Mouse (Mus musculus): ENCODE results near the gene Allc. TPM values are rescaled to one million over a fixed set of nuclear protein-coding genes. Genes with fewer than 3 reads are reported as not detected.

Allc gene
- not detected in 2 replicates for polyA plus RNA-seq (2015; fragmentation: Nextera tagmentation; extraction: Ambion mirVana)

DNA sequence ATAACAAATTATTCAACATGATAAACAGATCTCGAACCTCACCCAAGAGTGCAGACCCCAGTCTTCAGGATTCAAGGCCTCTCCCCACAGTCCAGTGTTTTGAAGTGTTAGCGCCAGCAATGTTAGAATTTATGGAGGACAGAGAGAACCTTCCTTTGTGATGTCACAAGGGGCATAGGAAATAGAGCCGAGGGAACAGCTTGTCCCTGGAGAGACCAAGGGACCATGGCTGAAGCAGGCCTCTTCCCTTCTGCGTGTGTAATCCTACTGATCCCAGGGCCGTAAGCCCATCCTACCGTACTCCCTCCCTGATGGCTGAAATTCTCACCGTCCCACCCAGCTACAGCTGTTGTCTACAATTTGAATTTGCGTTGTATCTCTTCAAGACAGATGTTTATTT is at the start of gene Allc:
Allc (minus strand) TSS at position 101 of the 400 bp plus-strand sequence.
- Histone ChIP-seq H3K4me2 (no peak within 1 kb of the TSS), H3K9me3 (no peaks in the 10 kb centered on the region), H3K36me3 (no peaks in the 10 kb centered on the region), H3K4me1 (no peaks in the 10 kb centered on the region), H3K27ac (replicated peaks) (no peak within 1 kb of the TSS), H3K27me3 (replicated peaks) (no peaks in the 10 kb centered on the region; the same call in 1 of the 2 replicates), H3K9ac (no peak within 1 kb of the TSS), H3K4me3 (no peak within 1 kb of the TSS)
- 75% methylated on average over 8 of the region's 8 CpGs for WGBS
- no peak for ATAC-seq (ENCODE audit: extremely low read depth, insufficient number of reproducible peaks, low FRiP score, low TSS enrichment)

DNA sequence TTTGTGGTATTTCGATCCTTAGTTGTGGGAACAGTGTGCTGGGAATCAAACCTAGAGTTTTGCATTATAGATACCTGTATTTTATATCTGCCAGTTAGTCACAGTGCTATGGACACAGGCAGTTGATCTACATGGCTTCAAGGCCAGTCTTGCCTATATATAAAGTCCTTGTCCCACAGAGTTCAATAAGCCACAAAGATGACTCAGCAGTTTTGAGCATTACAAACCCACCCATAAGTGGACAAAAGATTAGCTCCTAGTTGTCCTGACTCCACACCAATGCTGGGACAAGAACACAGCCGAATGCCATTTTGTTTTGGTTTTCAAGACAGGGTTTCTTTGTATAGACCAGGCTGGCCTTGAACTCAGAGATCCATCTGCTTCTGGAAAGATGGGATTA is 46.1 kb upstream of the Allc start:
- peaks cover 58% of the 10 kb centered on the region for H3K36me3 ChIP-seq
- 91% methylated on average over 2 of the region's 2 CpGs for WGBS
- peaks cover 22% of the 10 kb centered on the region for H3K4me1 ChIP-seq
- no peak for ATAC-seq (ENCODE audit: extremely low read depth, insufficient number of reproducible peaks, low FRiP score, low TSS enrichment)
- no peak overlapping the region for H3K4me3 ChIP-seq
- H3K4me2 ChIP-seq: no peak overlapping the region
- no peaks in the 10 kb centered on the region for H3K27me3 ChIP-seq (replicated peaks)
- no peak overlapping the region for H3K27ac ChIP-seq (replicated peaks)
- H3K9me3 ChIP-seq: no peaks in the 10 kb centered on the region
- H3K9ac ChIP-seq: no peak overlapping the region

DNA sequence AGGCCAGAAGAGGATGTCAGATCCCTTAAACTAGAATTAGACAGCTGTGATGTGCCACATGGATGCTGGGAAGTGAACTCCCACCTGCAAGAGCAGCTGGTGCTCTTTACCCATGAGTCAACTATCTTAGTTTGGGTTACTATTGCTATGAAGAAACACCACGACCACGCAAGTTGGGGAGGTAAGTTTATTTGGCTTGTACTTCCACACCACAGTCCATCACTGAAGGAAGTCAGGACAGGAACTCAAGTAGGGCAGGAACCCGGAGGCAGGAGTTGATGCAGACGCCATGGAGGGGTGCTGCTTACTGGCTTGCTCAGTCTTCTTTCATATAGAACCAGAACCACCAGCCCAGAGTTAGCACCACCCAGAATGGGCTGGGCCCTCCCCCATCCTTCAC is 44.8 kb upstream of the Allc start:
- ATAC-seq (ENCODE audit: extremely low read depth, insufficient number of reproducible peaks, low FRiP score, low TSS enrichment): no peak
- peaks cover 23% of the 10 kb centered on the region for H3K4me1 ChIP-seq
- no peaks in the 10 kb centered on the region for H3K27me3 ChIP-seq (replicated peaks)
- no peaks in the 10 kb centered on the region for H3K9me3 ChIP-seq
- H3K4me2 ChIP-seq: no peak overlapping the region
- no peak overlapping the region for H3K9ac ChIP-seq
- peaks cover 45% of the 10 kb centered on the region for H3K36me3 ChIP-seq
- WGBS: 59% methylated on average over 4 of the region's 4 CpGs
- no peak overlapping the region for H3K4me3 ChIP-seq
- no peak overlapping the region for H3K27ac ChIP-seq (replicated peaks)

- Histone ChIP-seq H3K27me3 (replicated peaks) (no peaks in the 10 kb centered on the region), H3K36me3 (peaks cover 28% of the 10 kb centered on the region), H3K9ac (no peak overlapping the region), H3K4me2 (no peak overlapping the region), H3K4me3 (no peak overlapping the region), H3K27ac (replicated peaks) (no peak overlapping the region), H3K4me1 (peaks cover 37% of the 10 kb centered on the region), H3K9me3 (no peaks in the 10 kb centered on the region)
- no peak for ATAC-seq (ENCODE audit: extremely low read depth, insufficient number of reproducible peaks, low FRiP score, low TSS enrichment)
- WGBS: 58% methylated on average over 7 of the region's 7 CpGs
Observed at GRCm38 (mm10) chr12:28625407-28625806, 43.1 kb upstream of the Allc start.

DNA sequence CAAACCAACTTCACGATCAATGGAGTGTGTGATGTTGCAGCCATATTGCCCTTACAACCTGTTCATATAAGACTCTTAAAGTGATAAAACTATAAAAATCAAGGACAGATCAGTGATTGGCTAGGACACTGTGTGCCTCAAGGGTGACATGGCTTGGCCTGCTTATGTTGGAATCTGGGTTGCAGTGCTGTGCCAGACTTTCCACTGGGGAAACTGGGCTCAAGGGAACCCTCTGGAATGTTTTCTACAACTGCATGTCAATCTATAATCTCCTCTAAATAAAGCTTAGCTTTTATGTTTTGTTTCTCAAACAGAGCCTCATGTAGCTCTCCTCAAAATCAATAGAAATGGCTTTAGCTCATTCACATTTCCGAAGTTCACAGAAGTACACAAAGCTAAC is 41.9 kb upstream of the Allc start:
- Histone ChIP-seq H3K4me2 (no peak overlapping the region), H3K4me1 (peaks cover 37% of the 10 kb centered on the region), H3K4me3 (no peak overlapping the region), H3K9ac (no peak overlapping the region), H3K27ac (replicated peaks) (no peak overlapping the region), H3K36me3 (peaks cover 16% of the 10 kb centered on the region), H3K9me3 (no peaks in the 10 kb centered on the region), H3K27me3 (replicated peaks) (no peaks in the 10 kb centered on the region)
- no peak for ATAC-seq (ENCODE audit: extremely low read depth, insufficient number of reproducible peaks, low FRiP score, low TSS enrichment)
- 75% methylated on average over 2 of the region's 2 CpGs for WGBS

DNA sequence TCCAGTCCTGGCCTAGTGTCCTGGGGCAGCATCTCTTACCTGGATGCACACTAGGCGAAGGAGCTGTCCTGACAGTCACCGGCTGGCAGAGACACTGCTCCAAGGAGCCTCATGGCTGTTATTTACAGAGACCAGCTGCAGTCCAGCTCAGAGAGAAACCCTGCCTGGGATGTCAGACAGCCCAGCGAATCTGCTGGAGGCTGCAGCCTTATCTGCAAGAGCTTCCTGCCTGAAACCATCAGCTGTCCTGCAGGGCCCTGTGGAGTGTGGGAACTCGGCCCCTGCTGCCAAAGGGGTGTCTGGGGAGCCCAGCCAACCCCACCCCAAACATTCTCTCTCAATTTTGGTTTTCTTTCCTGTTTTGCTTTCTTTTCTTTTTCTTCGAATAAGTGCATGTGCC is 40.9 kb upstream of the Allc start, which contains the start of gene Colec11:
Colec11 (minus strand) TSS at position 183 of the 400 bp plus-strand sequence.
- WGBS: 10% methylated on average over 5 of the region's 5 CpGs
- peaks cover 37% of the 10 kb centered on the region for H3K4me1 ChIP-seq
- no peaks in the 10 kb centered on the region for H3K9me3 ChIP-seq
- H3K27me3 ChIP-seq (replicated peaks): no peaks in the 10 kb centered on the region
- H3K4me3 ChIP-seq: 0 out of 2 replicates have a peak within 1 kb of the TSS, but pooled peaks have one; percentile 20
- no peak for ATAC-seq (ENCODE audit: extremely low read depth, insufficient number of reproducible peaks, low FRiP score, low TSS enrichment)
- peak within 1 kb of the TSS; percentile 69 for H3K27ac ChIP-seq (replicated peaks)
- H3K36me3 ChIP-seq: peaks cover 6% of the 10 kb centered on the region
- H3K9ac ChIP-seq: peak within 1 kb of the TSS; percentile 58; the same call in 1 of the 2 replicates
- peak within 1 kb of the TSS; percentile 62 for H3K4me2 ChIP-seq

- H3K36me3 ChIP-seq: peaks cover under 1% of the 10 kb centered on the region; the same call in 1 of the 2 replicates
- peak overlapping the region; percentile 62 for H3K4me2 ChIP-seq
- ATAC-seq (ENCODE audit: extremely low read depth, insufficient number of reproducible peaks, low FRiP score, low TSS enrichment): no peak
- H3K27ac ChIP-seq (replicated peaks): peak overlapping the region; percentile 69
- H3K9ac ChIP-seq: peak overlapping the region; percentile 58; the same call in 1 of the 2 replicates
- no peaks in the 10 kb centered on the region for H3K9me3 ChIP-seq
- WGBS: 45% methylated on average over 1 of the region's 1 CpGs
- no peaks in the 10 kb centered on the region for H3K27me3 ChIP-seq (replicated peaks)
- peaks cover 37% of the 10 kb centered on the region for H3K4me1 ChIP-seq
- H3K4me3 ChIP-seq: 0 out of 2 replicates have a peak overlapping the region, but pooled peaks have one; percentile 20
Observed at GRCm38 (mm10) chr12:28622641-28623040, 40.3 kb upstream of the Allc start.

DNA sequence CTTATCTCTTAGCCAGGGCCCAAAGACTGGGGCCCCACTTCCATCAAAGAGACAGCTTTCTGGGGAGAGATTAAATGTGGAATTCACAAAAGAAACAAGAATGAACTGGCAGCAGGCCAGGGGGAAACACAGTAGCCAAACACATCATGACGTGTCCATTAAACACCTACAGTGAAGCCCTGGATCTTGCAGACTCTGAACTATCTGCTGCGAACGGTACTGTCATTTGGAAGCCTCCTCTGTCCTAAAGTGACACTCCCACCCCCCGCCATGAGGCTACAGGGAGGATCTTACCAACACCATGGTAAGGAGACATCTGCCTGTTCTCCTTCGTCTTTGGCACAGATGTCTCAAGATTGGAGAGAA is 39.8 kb upstream of the Allc start:
- H3K27me3 ChIP-seq (replicated peaks): no peaks in the 10 kb centered on the region
- no peaks in the 10 kb centered on the region for H3K36me3 ChIP-seq
- no peaks in the 10 kb centered on the region for H3K9me3 ChIP-seq
- peak overlapping the region; percentile 58 for H3K9ac ChIP-seq
- ATAC-seq (ENCODE audit: extremely low read depth, insufficient number of reproducible peaks, low FRiP score, low TSS enrichment): no peak
- peaks cover 37% of the 10 kb centered on the region for H3K4me1 ChIP-seq
- H3K4me2 ChIP-seq: peak overlapping the region; percentile 62
- H3K4me3 ChIP-seq: peak overlapping the region; percentile 24; the same call in 1 of the 2 replicates
- WGBS: 19% methylated on average over 5 of the region's 5 CpGs
- peak overlapping the region; percentile 69 for H3K27ac ChIP-seq (replicated peaks)

DNA sequence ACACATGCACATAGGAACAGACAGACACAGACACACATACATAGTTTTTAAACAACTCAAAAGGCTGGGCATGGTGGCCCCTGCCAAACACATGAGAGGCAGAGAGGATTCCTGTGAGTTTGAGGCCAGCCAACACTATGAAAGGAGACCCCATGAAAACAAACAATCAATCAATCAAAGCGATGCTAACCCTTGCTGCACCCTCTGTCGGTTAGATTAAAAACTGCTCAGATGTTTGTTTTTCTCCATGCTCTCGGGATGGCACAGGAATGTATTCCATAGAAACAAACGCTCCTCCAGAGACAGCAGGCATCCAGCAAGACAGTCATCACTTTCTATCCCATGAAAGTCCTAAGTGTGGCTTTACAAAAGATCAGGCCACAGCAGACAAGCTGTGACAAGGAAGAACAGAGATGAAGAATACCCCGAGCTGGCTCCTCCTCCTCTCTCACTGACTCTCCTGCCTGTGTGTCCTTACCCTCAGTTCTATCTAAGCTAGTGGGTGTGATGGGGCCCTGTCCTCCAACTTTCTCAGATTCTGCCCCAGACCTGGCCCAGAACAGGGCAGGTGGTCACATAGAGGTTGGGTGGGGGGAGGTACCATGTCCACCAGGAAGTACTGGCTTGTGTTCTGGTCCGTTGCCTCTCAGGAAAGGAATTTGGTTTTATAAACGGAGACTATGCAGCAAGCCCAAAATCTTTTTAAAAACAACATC is 39.3 kb upstream of the Allc start:
- Histone ChIP-seq H3K27me3 (replicated peaks) (no peaks in the 10 kb centered on the region), H3K4me3 (peak overlapping the region; percentile 24), H3K4me1 (peaks cover 37% of the 10 kb centered on the region), H3K9ac (peak overlapping the region; percentile 58), H3K36me3 (no peaks in the 10 kb centered on the region), H3K27ac (replicated peaks) (peak overlapping the region; percentile 69), H3K4me2 (peak overlapping the region; percentile 62), H3K9me3 (no peaks in the 10 kb centered on the region)
- WGBS: 10% methylated on average over 7 of the region's 7 CpGs
- 0 out of 2 replicates have a peak, but pooled peaks have one; percentile 34 for ATAC-seq (ENCODE audit: extremely low read depth, insufficient number of reproducible peaks, low FRiP score, low TSS enrichment)

GRCm38 (mm10) chr12:28617297-28617696 is 35.0 kb upstream of the Allc start:
- H3K4me2 ChIP-seq: no peak overlapping the region
- no peak for ATAC-seq (ENCODE audit: extremely low read depth, insufficient number of reproducible peaks, low FRiP score, low TSS enrichment)
- no peak overlapping the region for H3K27ac ChIP-seq (replicated peaks)
- no peaks in the 10 kb centered on the region for H3K9me3 ChIP-seq
- H3K9ac ChIP-seq: no peak overlapping the region
- H3K36me3 ChIP-seq: no peaks in the 10 kb centered on the region
- no peak overlapping the region for H3K4me3 ChIP-seq
- H3K4me1 ChIP-seq: peaks cover 18% of the 10 kb centered on the region
- 49% methylated on average over 4 of the region's 4 CpGs for WGBS
- no peaks in the 10 kb centered on the region for H3K27me3 ChIP-seq (replicated peaks)

DNA sequence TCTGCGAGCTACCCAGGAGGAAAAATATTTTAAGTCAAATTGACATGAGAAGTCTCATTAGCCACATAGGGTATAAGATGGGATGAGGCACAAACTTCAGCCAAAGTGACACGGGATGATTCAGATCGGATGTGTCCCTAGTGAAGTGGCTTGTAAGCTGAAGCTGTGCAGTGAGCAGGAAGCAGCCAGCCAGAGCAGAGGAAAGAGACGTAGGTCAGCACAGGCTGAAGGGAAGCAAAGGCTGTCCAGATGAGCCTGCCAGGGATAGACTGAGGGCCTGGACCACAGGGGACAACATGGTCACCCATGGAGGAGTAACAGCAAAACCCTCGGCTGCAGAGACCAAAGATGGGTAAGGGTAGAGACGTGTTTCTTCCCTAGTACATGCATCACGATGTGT is 32.1 kb upstream of the Allc start:
- H3K4me2 ChIP-seq: no peak overlapping the region
- no peaks in the 10 kb centered on the region for H3K36me3 ChIP-seq
- H3K27ac ChIP-seq (replicated peaks): no peak overlapping the region
- peaks cover 3% of the 10 kb centered on the region; the same call in 1 of the 2 replicates for H3K4me1 ChIP-seq
- 61% methylated on average over 7 of the region's 7 CpGs for WGBS
- no peak for ATAC-seq (ENCODE audit: extremely low read depth, insufficient number of reproducible peaks, low FRiP score, low TSS enrichment)
- H3K9me3 ChIP-seq: no peaks in the 10 kb centered on the region
- H3K4me3 ChIP-seq: no peak overlapping the region
- no peak overlapping the region for H3K9ac ChIP-seq
- H3K27me3 ChIP-seq (replicated peaks): no peaks in the 10 kb centered on the region

DNA sequence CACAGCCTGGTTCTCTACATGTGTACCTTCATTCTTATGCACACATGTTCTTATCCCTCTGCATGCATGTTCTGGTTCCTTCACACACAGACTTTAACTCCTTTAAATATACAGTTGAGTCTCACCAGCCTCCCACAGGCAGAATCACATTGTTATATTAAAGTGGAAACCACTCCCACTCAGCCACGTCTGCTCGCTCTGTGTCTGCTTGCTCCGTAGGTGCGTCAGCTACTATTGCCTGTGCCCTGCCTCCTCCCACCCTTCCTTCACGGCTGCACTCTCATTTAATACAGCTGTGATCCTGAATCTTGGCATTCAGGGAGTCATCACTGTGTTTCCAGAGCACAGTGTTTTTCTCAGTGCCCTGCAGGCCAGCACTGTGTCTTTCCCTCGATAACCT is 30.1 kb upstream of the Allc start:
- no peaks in the 10 kb centered on the region for H3K27me3 ChIP-seq (replicated peaks)
- H3K36me3 ChIP-seq: no peaks in the 10 kb centered on the region
- no peak overlapping the region for H3K9ac ChIP-seq
- H3K9me3 ChIP-seq: no peaks in the 10 kb centered on the region
- H3K27ac ChIP-seq (replicated peaks): no peak overlapping the region
- H3K4me3 ChIP-seq: no peak overlapping the region
- H3K4me1 ChIP-seq: peaks cover 12% of the 10 kb centered on the region
- no peak overlapping the region for H3K4me2 ChIP-seq
- ATAC-seq (ENCODE audit: extremely low read depth, insufficient number of reproducible peaks, low FRiP score, low TSS enrichment): no peak
- WGBS: 63% methylated on average over 6 of the region's 6 CpGs

Data from heart, embryonic 13.5 days (tissue).